Mouse (Mus musculus) kidney, postnatal 10 days (tissue): ENCODE measurements around the gene Cxadr.
A peak's percentile ranks its signal among the peaks of the same experiment; 100 is the strongest.
"Not testable (repeated sequence)": the region's sequence is repeated elsewhere in the genome, so short reads cannot be mapped to it uniquely, and the experiment has no call there.

Experiments
- DNase-seq: peaks from one replicate; pipeline ENCODE4 v3.0.0; 2021; ENCODE audit warnings: mixed read lengths

Gene Cxadr

GRCm38 (mm10) chr16:78306606-78307005 lies 5.3 kb downstream of the Cxadr start:
- DNase-seq, result no peak

GRCm38 (mm10) chr16:78307476-78308192 lies 6.3 kb downstream of the Cxadr start:
- no peak for DNase-seq

GRCm38 (mm10) chr16:78309258-78309657 lies 8.0 kb downstream of the Cxadr start:
- no peak for DNase-seq

- DNase-seq, result no peak
These were observed 12.0 kb downstream of the Cxadr start for GRCm38 (mm10) chr16:78313135-78313887.

GRCm38 (mm10) chr16:78314026-78314425 lies 12.7 kb downstream of the Cxadr start:
- no peak for DNase-seq

GRCm38 (mm10) chr16:78316849-78317248 lies 15.6 kb downstream of the Cxadr start:
- peak; percentile 74 for DNase-seq

- no peak for DNase-seq
These were observed 16.7 kb downstream of the Cxadr start for GRCm38 (mm10) chr16:78317960-78318359.

GRCm38 (mm10) chr16:78319711-78320110 lies 18.4 kb downstream of the Cxadr start:
- DNase-seq, result no peak

- DNase-seq, result no peak
These were observed 20.3 kb downstream of the Cxadr start for GRCm38 (mm10) chr16:78321559-78321958.

GRCm38 (mm10) chr16:78322140-78322539 lies 20.9 kb downstream of the Cxadr start:
- no peak for DNase-seq

GRCm38 (mm10) chr16:78325972-78326848 lies 24.9 kb downstream of the Cxadr start:
- DNase-seq, result no peak

- no peak for DNase-seq
These were observed 26.3 kb downstream of the Cxadr start for GRCm38 (mm10) chr16:78327562-78327961.

GRCm38 (mm10) chr16:78327999-78328398 lies 26.7 kb downstream of the Cxadr start:
- no peak for DNase-seq

- DNase-seq, result no peak
These were observed 35.9 kb downstream of the Cxadr start for GRCm38 (mm10) chr16:78337226-78337625.

- no peak for DNase-seq
These were observed 40.1 kb downstream of the Cxadr start for GRCm38 (mm10) chr16:78341356-78341755.

- DNase-seq, result no peak
These were observed 41.5 kb downstream of the Cxadr start for GRCm38 (mm10) chr16:78342767-78343166.

- DNase-seq, result no peak
These were observed 42.5 kb downstream of the Cxadr start for GRCm38 (mm10) chr16:78343792-78344191.

GRCm38 (mm10) chr16:78346662-78347327 lies 45.5 kb downstream of the Cxadr start:
- DNase-seq, result no peak

- DNase-seq, result no peak
These were observed 46.1 kb downstream of the Cxadr start for GRCm38 (mm10) chr16:78347328-78347926.

GRCm38 (mm10) chr16:78357757-78358156 lies 56.5 kb downstream of the Cxadr start:
- no peak for DNase-seq

- DNase-seq, result no peak
These were observed 60.2 kb downstream of the Cxadr start for GRCm38 (mm10) chr16:78361466-78361865.

- DNase-seq, result not testable (repeated sequence)
These were observed 63.3 kb downstream of the Cxadr start for GRCm38 (mm10) chr16:78364554-78364953.
